Mouse (Mus musculus) layer of hippocampus, adult 9-10 months (tissue): ENCODE measurements around the gene Celf2.
A peak's percentile ranks its signal among the peaks of the same experiment; 100 is the strongest.

ENCODE experiments used
- DNase-seq: peaks from one replicate; pipeline ENCODE4 v3.0.0; 2022; ENCODE audit warnings: low spot score

Celf2 gene

DNA sequence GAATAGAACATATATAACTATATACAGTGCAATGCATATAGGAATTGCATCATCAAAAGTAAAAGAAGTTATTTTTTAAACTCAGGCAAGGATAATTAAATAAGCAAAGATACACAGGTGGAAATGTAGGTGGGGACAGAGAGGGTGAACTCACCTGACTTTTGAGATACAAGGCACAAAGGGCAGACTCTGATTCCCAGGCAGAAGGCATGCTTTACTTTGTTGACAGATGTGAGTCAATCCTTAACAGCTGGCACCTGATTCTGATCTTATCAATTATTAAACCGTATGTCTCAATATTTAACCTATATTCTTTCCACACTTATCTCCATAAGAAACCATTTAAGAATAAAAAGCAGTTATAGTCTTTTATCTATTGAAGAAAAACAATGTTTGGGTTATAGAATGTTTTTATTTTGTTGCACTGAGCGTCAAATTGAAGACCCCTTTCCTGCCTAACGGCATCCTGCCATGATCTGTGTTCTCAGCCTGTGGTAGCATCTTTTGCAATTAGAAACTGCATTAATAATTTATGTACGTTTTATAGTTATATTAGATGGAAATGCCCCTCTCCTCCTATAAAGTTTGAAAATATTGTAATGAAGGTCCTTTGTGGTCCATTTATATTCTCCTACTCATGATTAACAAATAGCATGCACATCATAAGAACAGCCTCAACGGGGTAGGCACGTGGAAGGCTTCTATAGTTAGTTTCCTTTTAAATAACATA, 491.8 kb downstream of the Celf2 start:
- DNase-seq: no peak

DNA sequence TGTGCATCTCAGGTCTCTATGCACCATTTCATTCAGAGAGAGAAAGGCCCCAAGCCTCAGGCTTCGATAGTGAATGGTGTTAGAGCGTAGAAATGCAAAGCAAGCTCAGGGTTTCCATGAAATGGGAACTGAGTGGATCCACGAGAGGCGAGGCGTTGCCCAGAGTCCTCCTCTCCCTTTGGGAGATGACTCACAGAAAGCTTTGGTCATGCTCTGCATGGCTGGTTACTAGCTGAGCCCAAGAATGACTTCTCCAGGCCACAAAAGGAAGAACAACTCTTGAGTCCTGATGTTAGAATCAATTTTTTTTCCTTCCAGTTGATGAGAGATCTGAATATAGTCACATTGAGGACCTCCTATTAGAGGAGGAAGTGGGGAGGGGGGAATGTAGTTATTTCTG, 496.2 kb downstream of the Celf2 start:
- DNase-seq: no peak

DNA sequence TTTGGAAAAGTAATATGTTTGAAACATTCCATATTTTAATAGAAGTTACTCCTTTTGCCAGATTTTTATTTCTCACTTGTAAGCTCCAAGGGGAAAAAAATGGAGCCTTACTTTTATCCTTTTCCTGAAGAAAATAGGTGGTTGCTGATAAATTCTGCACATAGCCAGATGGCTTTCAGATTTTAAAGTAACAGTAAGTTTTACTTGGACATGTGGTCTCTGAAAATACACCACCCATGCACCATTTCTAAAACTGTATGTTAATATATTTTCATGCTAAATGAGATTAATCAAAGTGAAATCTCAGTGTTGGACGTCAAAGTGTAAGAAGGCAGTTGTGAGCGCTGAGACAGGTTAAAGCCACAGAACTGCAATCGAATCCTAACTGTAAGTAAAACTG, 502.5 kb downstream of the Celf2 start:
- DNase-seq: peak; percentile 12

DNA sequence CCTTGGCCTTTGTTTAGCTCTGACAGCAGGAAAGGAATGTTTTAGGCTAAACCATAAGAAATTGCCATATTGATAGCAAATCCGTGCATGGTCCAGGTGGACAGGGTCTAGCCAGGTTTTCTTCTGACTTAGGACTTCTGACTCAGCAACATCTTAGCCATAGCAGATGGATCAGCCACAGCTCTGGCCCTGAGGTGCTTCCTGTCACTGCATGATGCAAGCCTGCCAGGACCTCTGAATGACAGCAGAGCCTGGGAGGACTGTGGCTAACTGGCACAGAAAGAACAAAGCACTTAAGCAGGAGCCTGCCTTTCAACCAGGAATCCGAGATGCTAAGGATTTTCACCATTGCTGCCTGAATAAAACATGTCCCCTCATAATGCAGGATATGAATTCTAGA, 507.4 kb downstream of the Celf2 start:
- no peak for DNase-seq

DNA sequence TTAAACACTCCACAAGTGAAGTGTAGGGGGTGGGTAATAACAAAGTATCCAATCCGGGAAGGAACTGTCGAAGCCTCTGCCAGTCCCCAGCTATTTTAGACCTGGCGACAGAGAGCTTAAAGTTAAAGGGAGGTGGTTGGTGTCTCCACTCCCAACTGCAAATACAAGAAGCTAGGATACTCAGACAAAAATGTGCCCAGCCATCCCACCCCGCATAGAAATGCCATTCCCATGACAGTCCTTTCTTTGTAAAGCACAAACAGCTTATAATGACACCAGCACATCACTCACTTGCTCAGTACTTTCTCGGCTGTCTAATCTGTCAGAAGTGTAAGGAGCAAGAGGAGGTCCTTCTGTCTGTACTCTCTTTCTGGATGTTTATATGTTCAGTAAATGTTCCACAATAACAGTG, 518.3 kb downstream of the Celf2 start:
- DNase-seq: no peak

DNA sequence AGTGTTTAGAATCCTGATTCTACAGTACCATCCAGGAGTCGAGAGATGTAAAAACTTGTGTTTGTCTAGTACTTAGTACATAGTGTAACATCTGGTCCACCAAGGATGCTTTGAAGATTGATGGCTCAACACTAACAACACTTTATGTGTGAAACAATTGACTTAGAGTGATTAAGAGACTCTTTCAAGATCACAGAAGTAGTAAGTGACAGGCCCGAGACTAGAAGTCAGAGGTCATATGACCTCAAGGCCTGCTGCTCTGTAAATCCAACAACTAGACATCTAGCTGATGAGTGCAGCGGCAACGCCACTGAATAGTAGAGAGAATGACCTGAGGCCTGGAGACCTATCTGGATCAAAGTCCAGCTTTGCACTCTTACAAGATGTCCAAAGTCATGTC, 523.7 kb downstream of the Celf2 start:
- DNase-seq: no peak

- no peak for DNase-seq
Observed at GRCm38 (mm10) chr2:6983902-6984301, 525.5 kb downstream of the Celf2 start.

DNA sequence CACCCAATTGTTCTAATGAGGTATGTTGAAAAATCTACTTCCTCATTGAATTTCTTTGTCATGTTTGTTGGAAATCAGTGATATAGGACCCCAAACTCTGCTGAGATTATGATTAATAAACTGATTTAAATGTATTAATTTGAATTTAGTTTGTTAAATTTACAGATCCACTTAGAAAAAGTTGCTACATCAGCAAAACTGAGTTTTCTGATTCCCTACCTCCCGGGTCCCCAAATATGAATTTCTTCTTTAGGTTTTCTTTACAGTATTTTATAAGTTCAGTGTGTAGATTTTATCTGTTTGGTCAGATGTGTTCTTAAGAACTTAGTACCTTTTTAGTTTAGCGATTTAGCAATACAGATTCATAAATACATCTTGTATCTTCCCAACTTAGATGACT, 533.1 kb downstream of the Celf2 start:
- DNase-seq: no peak

- no peak for DNase-seq
Observed at GRCm38 (mm10) chr2:6969228-6969627, 540.1 kb downstream of the Celf2 start.

- DNase-seq: no peak
Observed at GRCm38 (mm10) chr2:6965243-6965642, 544.1 kb downstream of the Celf2 start.

DNA sequence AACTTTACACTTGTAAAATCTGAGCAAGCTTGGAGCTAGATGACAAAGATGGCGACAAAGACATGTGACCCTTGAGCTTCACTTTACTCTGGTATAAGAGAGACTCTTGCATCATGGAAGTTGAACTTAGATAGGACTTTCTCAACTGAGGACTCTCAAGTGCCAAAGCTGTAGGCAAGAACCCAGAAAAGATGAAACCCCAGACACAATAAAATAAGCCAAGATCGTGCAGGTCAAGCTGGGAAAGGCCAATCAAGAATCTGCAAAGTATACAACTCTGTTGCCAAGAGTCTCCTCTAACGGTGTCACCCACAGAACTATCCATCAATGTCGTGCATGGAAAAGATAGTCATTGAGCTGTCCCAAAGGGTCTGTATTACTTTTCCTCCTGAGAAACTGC, 558.7 kb downstream of the Celf2 start:
- DNase-seq: no peak

- peak; percentile 35 for DNase-seq
Observed at GRCm38 (mm10) chr2:6945638-6946415, 563.5 kb downstream of the Celf2 start.

DNA sequence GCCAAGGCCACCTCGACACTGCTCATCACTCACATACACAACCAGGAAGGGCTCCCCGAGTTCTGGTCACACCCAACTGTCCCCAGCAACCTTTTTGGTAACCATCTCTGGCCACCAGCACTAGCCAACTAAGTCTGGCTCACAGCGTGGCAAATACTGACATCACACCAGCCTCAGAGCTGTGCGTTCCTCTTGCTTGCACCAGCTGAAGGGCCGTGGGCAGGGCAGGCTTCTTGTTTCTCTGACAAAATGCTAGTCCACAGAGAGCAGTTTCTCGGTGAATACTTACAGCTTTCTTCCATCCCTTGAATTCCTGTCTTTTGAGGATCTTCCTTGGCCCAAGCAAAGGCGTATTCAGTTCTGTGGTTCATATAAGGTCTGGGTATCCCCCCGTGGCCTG, 565.7 kb downstream of the Celf2 start:
- no peak for DNase-seq

- no peak for DNase-seq
Observed at GRCm38 (mm10) chr2:6942635-6943390, 566.5 kb downstream of the Celf2 start.

- DNase-seq: no peak
Observed at GRCm38 (mm10) chr2:6939143-6939542, 570.2 kb downstream of the Celf2 start.

DNA sequence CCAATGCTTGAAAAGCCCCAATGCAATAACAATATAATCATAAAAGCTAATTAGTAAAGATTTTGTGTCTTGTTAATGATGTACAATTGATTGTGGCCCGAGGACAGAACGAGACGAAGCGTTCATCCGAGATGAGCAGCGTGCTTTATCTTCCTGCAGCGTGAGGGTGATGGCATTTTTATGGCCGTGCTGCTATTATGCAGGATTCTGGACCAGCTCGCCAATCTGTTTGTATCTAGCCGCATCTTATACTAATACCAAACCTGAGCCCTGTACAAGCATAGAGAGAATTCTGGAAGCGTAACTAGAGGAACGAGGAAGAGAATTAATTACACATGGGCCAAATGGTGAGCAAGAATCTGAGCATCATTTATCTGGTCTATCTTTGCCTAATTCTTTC, 576.2 kb downstream of the Celf2 start:
- no peak for DNase-seq

DNA sequence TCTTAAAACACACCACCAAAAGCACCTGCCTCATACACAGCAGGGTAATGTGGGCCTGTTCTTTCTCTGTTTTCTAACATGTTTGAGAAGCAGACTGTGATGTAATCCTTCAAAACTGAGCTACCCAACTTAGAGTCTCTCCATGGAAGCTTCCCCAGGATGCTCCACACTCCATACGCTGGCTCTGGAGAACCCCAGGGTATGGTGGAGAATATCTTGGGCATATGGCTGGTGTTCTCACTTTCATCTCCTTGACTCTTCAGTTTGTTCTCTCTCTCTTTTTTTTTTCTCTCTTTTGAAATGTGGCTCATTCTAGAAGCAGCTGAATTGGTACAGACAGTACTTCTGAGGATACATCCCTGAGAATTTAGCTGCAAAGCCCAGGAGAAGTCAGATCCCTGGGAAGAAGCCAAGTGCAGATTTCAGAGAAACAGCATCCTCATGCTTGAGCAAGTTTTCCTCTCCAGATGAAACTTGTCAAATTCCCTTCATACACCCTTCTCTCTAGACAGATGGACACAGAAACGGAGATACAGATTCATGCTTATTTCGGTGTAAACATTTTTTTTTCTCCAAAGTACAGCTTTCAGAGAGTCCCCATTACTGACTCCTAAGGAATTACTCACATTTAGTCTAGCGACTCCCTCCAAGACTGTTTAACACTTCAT, 581.5 kb downstream of the Celf2 start:
- DNase-seq: no peak

DNA sequence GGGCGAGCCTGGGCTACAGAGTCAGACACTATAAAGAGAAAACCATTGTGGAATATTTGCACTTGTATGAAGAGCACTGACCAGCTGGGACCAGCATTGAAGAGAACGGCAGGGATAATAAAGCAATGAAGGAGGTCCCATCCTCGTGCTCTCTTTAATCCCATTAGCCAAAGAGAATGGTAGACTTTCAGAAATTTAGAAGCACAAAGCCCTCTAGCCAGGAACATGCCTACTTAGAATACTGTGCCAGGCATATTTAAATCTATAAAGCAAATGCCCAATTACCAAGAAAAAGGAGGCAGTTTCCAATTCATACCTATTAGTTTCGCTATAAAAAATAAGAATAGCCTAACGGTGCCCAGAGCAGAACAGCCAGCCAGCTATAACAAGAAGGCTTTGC, 583.9 kb downstream of the Celf2 start:
- no peak for DNase-seq

DNA sequence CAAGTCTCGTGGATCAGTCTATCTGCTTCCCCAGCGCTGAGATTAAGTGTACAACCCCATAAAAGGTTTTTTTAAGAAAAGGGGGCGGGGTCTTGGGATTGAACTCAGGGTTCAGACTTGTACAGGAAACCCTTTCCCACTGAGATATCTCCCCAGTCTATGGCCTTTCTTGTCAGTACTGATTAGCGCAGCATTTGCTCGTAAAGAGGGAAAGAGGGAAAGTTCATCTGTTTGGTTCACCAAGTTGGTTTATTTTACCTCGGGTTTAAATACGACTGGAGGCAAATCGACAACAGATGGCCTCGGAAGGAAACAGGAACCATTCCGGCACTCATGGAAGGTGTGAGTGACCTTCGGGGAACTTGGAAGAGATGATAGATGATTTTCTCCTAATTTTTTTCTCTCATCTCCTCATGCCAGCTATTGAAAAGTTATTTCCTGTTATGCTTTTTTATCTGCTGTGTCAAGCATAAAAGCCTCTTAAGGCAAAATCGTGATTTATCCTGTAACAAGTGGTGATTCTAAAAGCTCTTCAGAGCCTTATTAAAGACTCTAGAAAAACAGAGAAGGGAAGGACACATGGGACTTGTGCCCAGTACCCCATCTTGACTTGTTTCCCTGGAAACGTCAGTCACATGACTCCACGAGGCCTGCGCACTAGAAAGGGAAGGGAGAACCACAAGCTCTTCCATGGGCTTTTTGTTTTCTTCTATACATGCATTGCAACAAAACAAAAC, 585.5 kb downstream of the Celf2 start:
- DNase-seq: no peak

DNA sequence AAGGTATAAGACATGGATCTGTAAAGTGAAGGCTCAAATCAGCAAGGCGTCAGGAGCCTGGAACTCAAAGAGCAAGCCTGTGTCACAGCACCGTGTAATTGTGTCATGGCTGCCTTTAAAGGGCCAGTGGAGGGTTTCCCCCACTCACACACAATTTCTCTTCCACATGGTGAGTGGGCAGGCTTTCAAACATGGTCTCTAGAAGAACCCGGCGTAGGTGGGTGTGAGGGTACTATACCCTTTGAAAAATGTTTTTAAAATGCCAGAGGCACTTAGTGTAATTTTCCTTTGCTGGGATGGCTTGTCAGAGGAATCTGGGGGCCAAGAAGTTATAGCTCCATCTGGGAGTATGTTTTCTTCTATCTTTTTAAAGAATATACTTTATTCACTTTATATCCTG, 594.0 kb downstream of the Celf2 start:
- DNase-seq: no peak

DNA sequence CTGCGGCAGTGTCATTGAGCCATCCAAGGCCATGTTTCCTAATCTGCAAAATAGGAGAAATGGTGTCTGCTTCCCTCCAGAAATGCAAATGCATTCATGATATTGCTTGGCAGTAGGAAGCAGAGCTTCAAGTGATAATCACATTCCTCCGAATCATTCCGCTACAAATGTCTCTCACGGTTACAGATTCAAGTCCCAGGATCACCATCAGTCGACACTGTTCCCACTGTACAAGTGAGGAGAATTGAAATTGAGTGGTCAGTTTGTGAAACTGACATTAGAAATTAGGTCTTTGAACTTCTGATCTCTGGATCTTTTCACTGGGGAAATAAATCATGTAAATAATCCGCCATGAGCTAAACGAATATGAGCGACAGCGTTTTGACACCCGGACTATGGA, 596.0 kb downstream of the Celf2 start:
- no peak for DNase-seq

DNA sequence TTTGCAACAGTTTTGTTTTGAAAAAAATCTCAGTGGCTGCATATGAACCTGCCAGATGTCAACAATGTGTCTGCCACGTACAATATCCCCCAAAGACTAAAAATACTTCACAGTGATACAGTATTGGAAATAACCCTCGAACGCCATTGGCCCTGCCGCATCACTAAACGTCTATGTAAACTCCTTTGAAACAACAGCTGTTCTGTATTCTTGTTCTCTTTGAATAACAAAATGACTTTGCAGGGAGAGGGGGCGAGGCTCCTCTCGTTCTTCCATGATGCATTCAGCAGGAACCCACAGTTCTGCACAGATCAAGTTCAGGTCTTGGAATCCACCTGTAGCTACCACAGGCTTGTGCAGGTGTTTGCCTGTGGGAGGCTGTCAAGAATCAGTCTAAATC, 597.4 kb downstream of the Celf2 start:
- peak; percentile 59 for DNase-seq
